Mouse (Mus musculus): ENCODE results near the gene Ankrd27. TPM values are rescaled to one million over a fixed set of nuclear protein-coding genes. Genes with fewer than 3 reads are reported as not detected.

Ankrd27 gene
- total and polyA plus RNA-seq, 2 experiments, result 14.6 to 15.5 TPM

DNA sequence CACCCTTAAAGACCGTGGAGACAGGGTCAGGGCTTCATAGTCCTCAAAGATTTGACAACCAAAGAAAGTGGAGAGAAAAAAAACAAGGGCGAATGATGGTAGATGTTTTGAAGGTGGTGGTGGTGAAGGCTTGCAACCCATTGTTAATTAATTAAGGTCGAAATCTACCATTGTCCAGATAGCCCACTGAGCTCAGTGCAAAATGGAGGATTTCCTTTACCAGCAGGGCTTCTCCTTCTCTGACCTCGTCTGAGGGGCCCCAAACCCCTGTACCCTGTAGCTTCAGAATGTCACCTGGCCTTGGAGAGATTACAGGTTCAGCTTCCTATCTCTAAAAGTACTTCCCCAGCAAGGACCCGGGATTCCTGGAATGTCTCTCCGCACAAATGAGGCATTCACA lies 71.8 kb downstream of the Ankrd27 start:
- H3K4me1 ChIP-seq (ENCODE audit: control insufficient read depth, insufficient read depth, low read length), result no peaks in the 10 kb centered on the region
- WGBS, result 61% methylated on average over 6 of the region's 6 CpGs

GRCm38 (mm10) chr7:35659173-35659572 lies 73.1 kb downstream of the Ankrd27 start:
- no peaks in the 10 kb centered on the region for H3K36me3 ChIP-seq (ENCODE audit: control insufficient read depth, insufficient read depth, low read length)
- H3K27me3 ChIP-seq (ENCODE audit: control insufficient read depth, insufficient read depth, low read length), result no peaks in the 10 kb centered on the region
- no peak overlapping the region for H3K9ac ChIP-seq (ENCODE audit: low read depth, low read length)
- WGBS, result 62% methylated on average over 3 of the region's 3 CpGs
- no peak overlapping the region for H3K4me3 ChIP-seq (ENCODE audit: insufficient read depth, low read depth, low read length)
- H3K4me1 ChIP-seq (ENCODE audit: control insufficient read depth, insufficient read depth, low read length), result no peaks in the 10 kb centered on the region
- H3K27ac ChIP-seq (replicated peaks; ENCODE audit: insufficient read depth, low read depth, low read length), result no peak overlapping the region
- peak; percentile 86 for TF ChIP-seq CTCF (IDR thresholded peaks at IDR 0.05; ENCODE audit: low read depth, low read length)
- TF ChIP-seq POLR2A (IDR thresholded peaks at IDR 0.05; ENCODE audit: extremely low read depth, insufficient read depth, low read length), result no peak
- no peaks in the 10 kb centered on the region for H3K79me2 ChIP-seq (ENCODE audit: control insufficient read depth, insufficient read depth, low read length)
- no peak for DNase-seq (ENCODE audit: extremely low read depth, low read depth, low spot score)

More for the DNA sequence above, 71.8 kb downstream of the Ankrd27 start:
- Histone ChIP-seq H3K4me3 (ENCODE audit: insufficient read depth, low read depth, low read length) (no peak overlapping the region), H3K27ac (replicated peaks; ENCODE audit: insufficient read depth, low read depth, low read length) (no peak overlapping the region), H3K9ac (ENCODE audit: low read depth, low read length) (no peak overlapping the region), H3K36me3 (ENCODE audit: control insufficient read depth, insufficient read depth, low read length) (no peaks in the 10 kb centered on the region), H3K27me3 (ENCODE audit: control insufficient read depth, insufficient read depth, low read length) (no peaks in the 10 kb centered on the region), H3K79me2 (ENCODE audit: control insufficient read depth, insufficient read depth, low read length) (no peaks in the 10 kb centered on the region)
- DNase-seq (ENCODE audit: extremely low read depth, low read depth, low spot score), result no peak
- TF ChIP-seq CTCF (IDR thresholded peaks at IDR 0.05; ENCODE audit: low read depth, low read length) (no peak), POLR2A (IDR thresholded peaks at IDR 0.05; ENCODE audit: extremely low read depth, insufficient read depth, low read length) (no peak)

GRCm38 (mm10) chr7:35663790-35664376 lies 77.8 kb downstream of the Ankrd27 start:
- Histone ChIP-seq H3K4me1 (ENCODE audit: control insufficient read depth, insufficient read depth, low read length) (no peaks in the 10 kb centered on the region), H3K36me3 (ENCODE audit: control insufficient read depth, insufficient read depth, low read length) (no peaks in the 10 kb centered on the region), H3K27ac (replicated peaks; ENCODE audit: insufficient read depth, low read depth, low read length) (no peak overlapping the region), H3K27me3 (ENCODE audit: control insufficient read depth, insufficient read depth, low read length) (no peaks in the 10 kb centered on the region), H3K79me2 (ENCODE audit: control insufficient read depth, insufficient read depth, low read length) (no peaks in the 10 kb centered on the region), H3K9ac (ENCODE audit: low read depth, low read length) (no peak overlapping the region), H3K4me3 (ENCODE audit: insufficient read depth, low read depth, low read length) (no peak overlapping the region)
- DNase-seq (ENCODE audit: extremely low read depth, low read depth, low spot score), result no peak
- 81% methylated on average over 16 of the region's 16 CpGs for WGBS
- TF ChIP-seq CTCF (IDR thresholded peaks at IDR 0.05; ENCODE audit: low read depth, low read length) (no peak), POLR2A (IDR thresholded peaks at IDR 0.05; ENCODE audit: extremely low read depth, insufficient read depth, low read length) (no peak)

- Histone ChIP-seq H3K4me3 (ENCODE audit: insufficient read depth, low read depth, low read length) (no peak overlapping the region), H3K4me1 (ENCODE audit: control insufficient read depth, insufficient read depth, low read length) (no peaks in the 10 kb centered on the region), H3K79me2 (ENCODE audit: control insufficient read depth, insufficient read depth, low read length) (no peaks in the 10 kb centered on the region), H3K9ac (ENCODE audit: low read depth, low read length) (no peak overlapping the region), H3K27me3 (ENCODE audit: control insufficient read depth, insufficient read depth, low read length) (no peaks in the 10 kb centered on the region), H3K27ac (replicated peaks; ENCODE audit: insufficient read depth, low read depth, low read length) (no peak overlapping the region), H3K36me3 (ENCODE audit: control insufficient read depth, insufficient read depth, low read length) (no peaks in the 10 kb centered on the region)
- WGBS, result 74% methylated on average over 18 of the region's 18 CpGs
- no peak for DNase-seq (ENCODE audit: extremely low read depth, low read depth, low spot score)
- TF ChIP-seq POLR2A (IDR thresholded peaks at IDR 0.05; ENCODE audit: extremely low read depth, insufficient read depth, low read length), result no peak
- TF ChIP-seq CTCF (IDR thresholded peaks at IDR 0.05; ENCODE audit: low read depth, low read length), result no peak
Measured at GRCm38 (mm10) chr7:35668066-35669041, 82.3 kb downstream of the Ankrd27 start.

DNA sequence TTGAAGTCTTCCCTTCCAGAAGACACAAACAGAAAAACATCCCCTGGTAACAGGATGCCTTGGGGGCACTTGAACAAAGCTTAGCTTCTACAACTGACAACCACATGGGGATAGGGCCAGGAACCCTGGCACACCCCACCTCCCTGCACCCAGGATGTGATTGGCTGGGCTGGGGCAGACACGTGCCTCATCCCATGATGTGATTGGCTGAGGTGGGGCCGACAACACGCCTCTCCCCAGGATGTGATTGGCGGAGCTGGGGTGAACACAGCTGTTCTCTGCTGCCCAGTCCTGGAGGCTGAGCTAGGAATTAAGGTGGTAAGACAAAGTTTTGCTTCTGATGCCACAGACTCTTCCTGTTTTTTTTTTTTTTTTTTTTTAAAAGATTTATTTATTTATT lies 92.9 kb downstream of the Ankrd27 start:
- TF ChIP-seq POLR2A (IDR thresholded peaks at IDR 0.05; ENCODE audit: extremely low read depth, insufficient read depth, low read length), result no peak
- TF ChIP-seq CTCF (IDR thresholded peaks at IDR 0.05; ENCODE audit: low read depth, low read length), result no peak
- 86% methylated on average over 4 of the region's 4 CpGs for WGBS
- no peak overlapping the region for H3K27ac ChIP-seq (replicated peaks; ENCODE audit: insufficient read depth, low read depth, low read length)

More for the DNA sequence above, 92.9 kb downstream of the Ankrd27 start:
- no peaks in the 10 kb centered on the region for H3K27me3 ChIP-seq (ENCODE audit: control insufficient read depth, insufficient read depth, low read length)
- H3K9ac ChIP-seq (ENCODE audit: low read depth, low read length), result no peak overlapping the region
- no peaks in the 10 kb centered on the region for H3K79me2 ChIP-seq (ENCODE audit: control insufficient read depth, insufficient read depth, low read length)
- no peak for DNase-seq (ENCODE audit: extremely low read depth, low read depth, low spot score)
- no peak overlapping the region for H3K4me3 ChIP-seq (ENCODE audit: insufficient read depth, low read depth, low read length)
- H3K4me1 ChIP-seq (ENCODE audit: control insufficient read depth, insufficient read depth, low read length), result no peaks in the 10 kb centered on the region
- no peaks in the 10 kb centered on the region for H3K36me3 ChIP-seq (ENCODE audit: control insufficient read depth, insufficient read depth, low read length)

Data from liver, adult 2 months (tissue).